Mouse (Mus musculus) spleen, postnatal 14 days (tissue): ENCODE measurements at regions not wholly inside any gene's neighbourhood (a gene's known extent, or its start where the extent isn't known, plus 50 kb on each side); places are given as distances from the start of the nearest gene placed in this dataset.

Experiments used
- DNase-seq, 2 experiments: peaks; one replicate each; pipeline ENCODE4 v3.0.0; 2021 to 2022; ENCODE audit warnings: low spot score in 2 of 2

DNA sequence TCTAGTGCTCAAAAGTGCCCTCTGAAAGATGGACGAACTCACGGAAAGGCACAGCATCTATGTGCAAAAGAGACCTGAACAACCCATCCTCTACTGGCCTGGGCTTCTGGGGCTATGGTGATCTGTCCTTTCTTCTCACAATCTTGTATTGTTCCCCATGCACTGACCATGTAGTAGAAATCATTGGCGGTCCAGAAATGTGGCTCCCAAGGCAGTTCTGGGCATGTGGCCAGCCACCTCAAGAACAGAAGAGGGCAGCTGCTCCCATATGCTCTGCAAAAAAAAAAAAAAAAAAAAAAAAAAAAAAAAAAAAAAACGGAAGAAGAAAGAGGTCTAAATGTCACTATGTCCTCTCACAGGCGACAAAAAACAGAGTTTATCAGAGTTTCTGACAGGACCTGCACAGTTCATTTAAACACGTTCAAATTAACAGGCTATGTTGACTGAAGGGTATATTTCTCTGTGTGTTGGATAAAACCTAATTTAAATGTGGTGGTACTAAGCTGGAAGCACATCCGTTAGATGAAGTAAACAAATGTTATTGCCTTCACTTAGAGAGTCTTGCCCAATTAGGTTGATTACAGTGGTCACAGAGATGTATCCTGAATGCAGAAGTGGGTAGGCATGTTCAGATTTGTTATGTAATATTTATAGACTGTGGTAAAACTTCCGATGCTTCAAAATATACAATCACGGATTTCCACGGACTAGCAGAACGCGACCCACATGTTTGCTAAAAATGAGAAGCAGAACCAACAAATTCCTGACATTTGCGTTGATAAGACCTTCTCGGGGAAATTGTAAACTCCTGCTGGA is 470.9 kb downstream of the Epha4 start:
- DNase-seq = no peak

DNA sequence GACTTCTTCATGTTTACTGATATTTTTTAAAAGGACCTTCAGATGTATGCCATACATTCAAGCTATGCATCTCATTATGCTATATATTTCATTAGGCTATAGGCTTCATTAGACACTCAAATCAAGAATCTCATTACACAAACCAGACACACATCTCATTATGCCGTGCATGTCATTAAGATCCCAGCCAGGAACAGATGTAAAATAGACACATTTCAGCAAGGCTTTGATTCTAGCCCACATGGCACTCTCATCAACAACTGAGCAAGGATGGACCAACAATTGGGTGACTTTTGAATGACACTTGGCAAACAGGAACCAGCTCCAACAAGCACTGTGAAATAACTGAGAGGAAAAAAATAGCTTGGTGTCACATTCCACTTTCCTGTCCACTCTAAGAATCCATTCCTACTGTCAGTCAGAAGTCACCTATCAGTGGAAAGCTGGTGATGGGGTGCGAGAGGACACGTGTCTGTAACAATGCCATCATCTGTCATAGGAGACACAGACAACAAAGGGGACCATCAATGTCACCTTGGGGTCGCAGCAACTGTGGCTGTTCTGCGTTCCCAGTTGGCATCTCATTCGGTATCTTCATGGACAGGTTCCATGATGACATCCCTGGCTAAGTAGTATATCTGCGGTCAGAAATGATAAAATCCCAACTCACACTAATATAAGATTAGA is 466.0 kb downstream of the Epha4 start:
- DNase-seq = no peak

DNA sequence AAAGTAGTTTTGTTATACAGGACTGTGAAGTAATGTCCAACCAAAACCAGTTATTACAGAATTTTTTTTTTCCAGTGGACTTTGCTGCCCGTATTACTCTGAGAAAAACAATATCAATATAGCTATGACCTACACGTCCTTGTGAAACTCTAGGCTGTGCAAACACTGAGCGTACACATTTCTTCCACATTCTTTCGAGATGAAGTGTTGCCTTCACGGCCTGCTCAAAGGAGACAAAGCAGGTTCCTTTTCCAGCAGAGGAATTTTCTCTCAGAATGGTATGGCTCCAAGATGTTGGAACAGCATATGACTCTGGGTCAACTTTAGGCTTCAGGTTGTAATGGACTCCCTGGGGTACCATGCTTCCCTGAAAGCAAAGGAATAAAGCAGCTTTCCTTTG is 463.6 kb downstream of the Epha4 start:
- no peak for DNase-seq

DNA sequence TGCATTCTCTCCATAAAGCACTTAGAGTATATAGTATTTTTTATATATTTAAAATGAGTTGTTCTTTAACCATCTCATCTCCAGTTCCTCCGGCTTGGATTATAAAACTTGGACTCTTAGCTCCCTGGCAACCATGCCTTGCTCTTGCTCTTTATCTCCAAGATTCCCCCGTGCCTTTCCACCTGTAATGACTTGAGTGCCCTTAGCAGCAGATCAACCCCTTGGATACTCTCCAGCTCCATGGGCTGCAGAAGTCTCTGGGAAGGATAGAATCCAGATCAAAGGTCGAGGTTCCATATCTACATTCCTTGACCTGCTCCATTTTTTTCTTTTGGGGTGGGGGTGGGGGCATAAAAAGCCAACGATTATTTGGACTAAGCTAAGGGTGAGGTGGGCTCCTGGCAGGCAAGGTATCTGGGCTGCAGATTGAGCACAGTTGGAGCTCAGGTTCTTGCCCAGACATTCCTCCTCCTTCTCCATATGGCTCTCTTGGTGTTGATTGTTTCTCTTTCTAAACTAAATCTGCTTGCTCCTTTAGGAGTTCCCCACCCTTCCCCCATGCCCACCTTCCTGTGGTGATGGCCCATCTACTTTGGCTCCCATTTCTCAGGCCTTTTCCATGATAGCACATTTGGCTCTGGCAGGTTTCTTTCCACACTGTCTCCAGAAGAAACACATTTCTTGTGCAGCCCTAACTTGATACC is 460.9 kb downstream of the Epha4 start:
- DNase-seq = no peak

DNA sequence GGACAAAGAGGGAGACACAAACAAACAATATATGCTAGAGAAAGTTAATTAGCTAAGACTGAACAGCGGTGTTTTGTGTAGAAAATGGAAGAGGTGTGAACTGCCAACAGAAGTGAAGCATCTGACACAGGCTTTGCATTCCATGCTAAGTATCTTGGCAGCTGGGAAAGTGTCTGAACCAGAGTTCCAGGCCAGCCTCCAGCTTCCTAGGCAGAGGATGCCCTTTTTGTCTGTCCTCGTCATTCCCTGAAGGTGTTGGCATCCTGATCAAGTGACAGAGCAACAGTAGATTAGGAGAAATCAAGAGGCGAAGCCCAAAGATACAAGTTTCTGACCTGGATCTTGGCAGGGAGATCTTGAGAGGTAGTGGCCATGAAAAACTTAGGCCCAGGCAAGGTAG is 452.4 kb downstream of the Epha4 start:
- DNase-seq = no peak

DNA sequence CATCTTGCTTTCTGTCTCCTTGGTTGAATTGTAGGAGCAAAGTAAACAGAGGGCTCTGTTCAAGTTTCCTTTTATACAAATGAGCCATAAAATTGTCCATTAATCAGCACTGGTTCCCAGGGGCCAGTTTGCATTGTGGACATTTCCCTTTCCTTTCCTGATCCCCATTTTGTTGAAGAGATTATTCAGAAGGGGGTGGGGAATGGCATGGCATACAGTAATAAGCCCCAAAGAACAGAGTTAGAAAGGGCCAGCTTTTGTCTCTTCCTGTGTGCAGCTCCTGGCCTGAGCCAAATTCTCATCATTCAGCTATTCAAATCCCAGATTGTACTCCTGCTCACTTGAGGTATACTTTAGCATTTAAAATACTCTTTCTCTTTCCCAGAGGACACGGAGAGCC is 441.8 kb downstream of the Epha4 start:
- no peak for DNase-seq

DNA sequence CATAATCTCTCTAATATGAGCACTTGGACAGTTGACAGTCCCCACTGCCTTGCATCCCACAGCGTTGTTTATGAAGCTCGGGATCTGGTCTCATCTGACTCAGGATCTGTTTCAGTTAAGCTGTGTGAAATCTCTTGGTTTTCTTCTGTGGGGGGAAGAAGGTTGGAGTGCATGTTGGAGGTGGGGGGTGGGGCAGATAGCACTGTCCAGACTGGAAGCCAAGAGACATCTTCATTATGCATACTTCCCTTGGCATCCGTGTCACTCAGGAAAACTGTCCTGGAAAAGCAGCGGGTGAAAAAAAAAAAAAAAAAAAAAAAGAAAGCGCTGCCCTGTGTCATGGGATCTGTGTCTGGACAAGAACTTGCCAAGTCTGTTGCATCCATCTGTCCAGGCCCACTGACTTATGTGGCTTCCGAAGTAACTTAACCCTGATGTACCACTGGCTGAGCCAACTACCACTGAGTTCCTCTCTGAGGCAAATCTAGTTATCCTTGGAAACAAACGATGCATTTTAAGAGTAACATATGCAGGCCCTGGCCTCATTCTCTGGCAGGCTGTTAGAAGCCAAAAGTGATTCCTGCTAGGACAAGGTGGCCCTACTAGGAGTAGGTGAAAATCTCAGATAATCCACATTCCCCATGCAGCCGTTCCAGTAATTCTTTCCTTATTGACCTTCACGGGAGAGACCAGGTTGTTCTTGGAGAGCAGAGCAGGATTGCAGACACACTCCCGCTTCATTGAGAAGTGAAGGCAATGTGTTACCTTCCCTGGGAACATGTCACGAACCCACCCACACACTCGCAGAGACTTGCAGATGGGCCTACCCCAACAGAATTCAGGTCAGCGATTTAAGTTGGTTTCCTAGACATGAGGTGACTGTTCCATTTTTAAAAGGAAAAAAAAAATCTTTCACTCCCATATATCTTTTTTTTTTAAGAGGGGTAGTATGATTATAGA is 439.7 kb downstream of the Epha4 start:
- no peak for DNase-seq

DNA sequence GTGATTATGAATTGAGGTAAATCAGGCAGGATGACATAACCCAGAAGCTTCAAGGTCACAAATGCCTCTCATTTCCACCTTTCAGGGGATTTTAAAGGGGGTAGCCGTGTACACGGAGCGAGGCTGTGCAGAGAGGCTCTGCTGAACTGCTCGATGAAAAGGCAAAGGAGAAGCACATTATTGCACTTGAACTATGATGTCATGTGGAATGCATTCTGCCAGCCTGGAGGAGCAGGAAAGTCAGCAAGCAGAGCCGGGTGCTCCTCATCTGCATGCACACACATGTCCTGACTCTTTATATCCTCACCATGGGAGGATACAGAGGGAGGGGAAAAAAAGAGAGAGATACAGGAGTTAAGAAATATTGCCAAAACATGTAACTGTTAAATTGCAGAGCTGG is 434.1 kb downstream of the Epha4 start:
- DNase-seq = no peak

DNA sequence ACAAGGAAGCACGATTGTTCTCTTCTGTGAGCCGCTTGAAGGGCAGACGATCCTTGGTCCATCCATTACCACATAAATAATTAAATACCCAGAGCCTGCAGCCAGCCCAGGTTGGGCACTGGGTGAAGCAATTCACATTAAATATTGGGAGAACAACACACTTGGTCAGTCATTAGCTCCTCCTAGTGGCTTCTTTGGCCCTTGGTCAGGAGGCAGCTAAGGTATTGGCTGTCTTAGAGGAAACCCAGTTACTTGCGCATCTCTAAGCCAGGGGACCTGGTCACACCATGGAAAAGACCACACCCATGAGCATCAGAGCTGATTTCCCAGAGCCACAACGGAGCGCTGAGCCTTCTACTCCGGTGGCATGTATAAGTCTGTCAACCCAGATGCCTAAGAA is 433.2 kb downstream of the Epha4 start:
- no peak for DNase-seq

DNA sequence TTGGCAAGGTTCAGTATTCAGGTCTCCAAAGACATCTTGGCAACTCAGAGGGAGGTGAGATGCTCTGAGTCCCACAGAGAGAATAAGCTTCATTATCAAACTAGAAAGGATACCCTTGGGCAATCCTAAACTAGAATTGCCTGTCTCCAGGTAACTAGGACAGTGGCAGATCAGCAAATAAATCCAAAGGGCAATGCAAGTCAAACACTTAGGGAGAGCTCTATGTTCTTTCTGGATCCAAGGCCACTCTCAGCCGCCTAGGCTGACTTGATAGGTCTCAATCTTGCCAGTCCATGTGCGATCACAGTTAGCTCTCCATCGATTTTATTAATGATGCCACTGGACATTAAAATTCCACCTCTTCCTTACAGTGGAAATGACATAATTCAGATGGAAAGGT is 432.5 kb downstream of the Epha4 start:
- no peak for DNase-seq

DNA sequence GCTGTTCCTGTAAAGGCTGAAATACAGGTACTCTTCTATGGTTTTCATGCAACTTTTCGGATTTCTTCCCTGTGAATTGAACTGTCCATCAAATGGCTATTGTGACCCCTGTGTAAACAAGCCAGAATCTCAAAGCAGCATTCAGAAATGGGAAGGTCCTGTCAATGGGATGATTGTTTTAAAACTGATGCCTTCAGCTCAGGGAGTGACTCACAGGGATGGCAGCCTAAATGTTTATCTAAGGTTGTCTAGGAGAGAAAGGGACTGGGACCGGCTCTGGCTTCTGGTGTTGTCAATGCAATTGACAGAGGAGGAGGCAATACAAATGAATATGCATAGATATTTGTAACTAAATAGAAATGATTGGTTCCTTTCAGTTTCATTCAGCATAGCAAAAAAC is 421.3 kb downstream of the Epha4 start:
- no peak for DNase-seq

DNA sequence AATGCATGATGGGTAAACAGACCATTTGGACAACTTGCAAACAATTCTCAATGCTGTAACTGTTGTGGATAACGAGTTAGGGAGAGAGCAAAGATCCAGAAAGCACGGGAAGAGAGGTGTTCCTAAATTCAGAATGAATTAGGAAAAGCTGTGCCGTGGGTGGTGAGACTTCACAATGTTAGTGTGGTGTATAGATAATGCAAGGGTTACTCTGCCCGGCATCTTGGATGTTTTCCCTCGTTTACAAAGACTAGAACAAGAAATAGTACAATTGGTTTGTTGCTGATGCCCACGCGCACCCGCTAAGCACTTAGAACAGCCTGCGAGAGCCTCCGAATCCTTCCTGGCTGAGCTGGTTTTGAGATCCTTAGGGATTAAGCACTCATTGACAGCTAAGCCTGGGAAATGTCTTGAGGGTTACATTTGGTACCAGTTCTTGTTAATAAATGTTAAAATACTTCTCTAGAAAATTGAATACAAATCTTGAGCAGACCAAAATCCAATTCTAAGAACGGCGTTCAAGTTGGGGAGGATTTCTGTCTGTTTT is 413.1 kb downstream of the Epha4 start:
- no peak for DNase-seq

DNA sequence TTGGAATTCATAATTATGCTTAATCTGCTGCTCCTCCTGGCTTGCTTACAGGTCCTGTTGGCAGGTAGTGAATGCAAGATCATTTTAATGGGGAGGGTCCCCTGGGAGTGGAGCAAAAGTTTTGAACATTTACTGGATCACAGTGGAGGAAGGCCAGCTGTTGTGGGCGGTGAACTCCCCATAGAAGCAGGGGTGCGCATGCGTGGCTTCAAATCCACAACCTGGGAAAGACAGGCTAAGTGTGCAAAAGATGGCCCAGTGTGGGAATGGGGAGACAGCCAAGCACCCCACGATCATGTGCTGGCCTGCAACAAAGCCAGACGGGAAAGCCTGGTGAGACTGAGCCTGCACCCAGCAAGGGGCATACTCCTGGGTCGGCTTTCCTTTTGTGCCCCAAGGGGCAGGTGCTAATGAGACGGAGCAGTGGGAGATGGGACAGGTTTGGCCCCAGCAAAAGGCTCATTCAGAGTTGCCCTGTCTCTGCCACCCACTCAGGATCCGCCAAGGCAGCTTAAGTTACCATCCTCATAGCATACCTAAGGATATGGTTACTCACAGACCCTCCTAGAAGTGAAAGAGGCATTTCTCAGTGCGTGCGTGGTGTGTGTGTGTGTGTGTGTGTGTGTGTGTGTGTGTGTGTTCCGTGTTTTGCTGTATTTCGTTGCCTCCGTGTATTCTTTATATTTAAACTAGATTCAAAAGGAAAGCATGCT is 412.3 kb downstream of the Epha4 start:
- no peak for DNase-seq

DNA sequence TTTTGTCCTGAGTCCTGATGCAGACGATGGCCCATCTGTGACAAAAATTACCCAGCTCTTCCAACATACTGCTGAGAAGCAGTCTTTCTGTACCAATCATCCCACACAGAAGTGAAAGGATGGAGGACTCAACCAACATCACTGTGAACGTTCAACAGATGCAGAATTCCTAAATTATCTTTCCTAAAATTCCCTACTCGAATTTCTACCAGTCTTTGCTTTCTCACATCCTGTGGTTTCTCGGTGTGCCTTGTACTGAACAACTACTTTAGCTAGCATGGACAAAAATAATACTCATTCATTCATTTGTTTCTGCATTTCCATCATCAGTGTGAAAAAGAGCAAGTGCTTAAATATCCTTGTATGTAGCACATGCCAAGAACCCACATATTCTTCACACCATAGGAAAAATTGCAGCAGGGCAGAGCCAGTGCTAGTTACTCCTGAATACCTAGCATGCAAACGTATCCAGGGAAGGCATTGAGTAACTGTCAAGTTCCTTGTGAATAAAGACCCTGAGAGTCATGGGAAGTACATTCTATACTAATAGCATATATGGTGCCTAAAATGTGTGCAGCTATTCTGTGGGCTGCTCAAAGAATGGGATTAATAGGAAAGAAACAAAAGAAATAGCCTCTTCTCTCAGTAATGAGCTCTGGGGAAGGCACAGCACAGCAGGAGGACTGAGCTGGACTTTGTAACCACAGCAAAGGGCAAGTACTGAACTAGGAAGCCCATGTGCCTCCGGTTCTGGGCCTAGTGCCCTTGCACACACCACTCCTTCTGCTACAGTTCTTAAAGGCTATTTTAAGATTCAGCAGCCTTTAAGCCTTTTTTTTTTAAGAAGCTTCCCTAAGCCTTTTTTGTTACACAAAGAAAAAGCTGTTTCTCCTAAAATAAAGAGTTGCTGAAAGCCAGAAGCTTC is 404.8 kb downstream of the Epha4 start:
- no peak for DNase-seq

DNA sequence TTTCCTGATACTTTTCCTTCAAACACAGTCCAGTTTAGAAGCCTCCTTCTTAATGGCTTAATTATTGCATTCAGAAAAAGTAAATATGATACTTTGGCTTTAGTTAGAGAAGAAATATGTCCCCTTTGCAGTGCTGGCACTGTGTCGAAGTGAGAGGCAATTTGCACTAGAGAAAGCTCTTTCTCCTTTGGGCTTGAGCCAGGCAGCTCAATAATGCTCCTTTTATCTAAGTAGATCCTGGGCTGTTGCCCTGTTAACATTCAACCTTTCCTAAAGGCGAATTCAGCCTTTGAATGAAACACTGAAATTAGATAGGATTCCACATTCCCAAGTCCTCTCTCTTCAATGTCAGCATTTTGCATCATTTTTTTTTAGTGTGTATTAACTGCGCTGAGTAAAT is 386.5 kb downstream of the Epha4 start:
- no peak for DNase-seq

DNA sequence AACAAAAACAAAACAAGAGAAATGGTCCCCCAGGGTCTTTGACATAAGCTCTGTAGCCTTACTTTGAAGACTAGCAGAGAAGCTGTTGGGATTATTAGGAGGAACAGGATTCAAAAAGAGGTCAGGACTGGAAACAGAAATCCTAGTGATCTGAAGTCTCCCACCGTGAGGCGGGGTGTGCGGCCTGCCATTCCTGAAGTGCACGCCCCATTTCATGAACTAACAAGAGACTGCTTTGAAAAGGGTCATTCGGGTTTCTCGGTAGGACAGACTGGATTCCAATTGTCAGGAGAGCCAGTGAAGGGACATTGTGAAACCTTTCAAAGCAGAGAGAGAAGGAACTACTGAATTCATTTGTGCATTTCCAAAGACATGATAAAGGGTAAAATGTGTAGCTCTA is 377.2 kb downstream of the Epha4 start:
- no peak for DNase-seq

DNA sequence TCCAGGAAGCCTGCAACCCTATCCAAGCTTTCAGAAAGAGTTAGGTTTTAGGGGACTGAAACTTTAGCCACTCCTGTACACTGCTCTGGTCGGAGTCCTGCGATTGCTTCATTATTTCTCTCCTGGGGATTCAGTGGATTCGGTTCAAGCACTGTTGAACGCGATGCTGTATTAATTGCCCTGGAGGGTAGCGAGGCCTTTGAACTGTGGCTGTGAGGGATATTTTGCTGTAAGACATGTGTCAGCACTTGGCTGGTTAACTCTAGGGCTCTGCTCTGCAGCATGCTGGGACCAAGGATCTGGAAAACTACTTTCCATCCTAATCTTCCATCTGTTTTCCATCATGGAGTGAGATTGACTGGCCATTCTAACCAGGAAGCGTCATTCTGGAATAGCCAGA is 374.0 kb downstream of the Epha4 start:
- DNase-seq = no peak

DNA sequence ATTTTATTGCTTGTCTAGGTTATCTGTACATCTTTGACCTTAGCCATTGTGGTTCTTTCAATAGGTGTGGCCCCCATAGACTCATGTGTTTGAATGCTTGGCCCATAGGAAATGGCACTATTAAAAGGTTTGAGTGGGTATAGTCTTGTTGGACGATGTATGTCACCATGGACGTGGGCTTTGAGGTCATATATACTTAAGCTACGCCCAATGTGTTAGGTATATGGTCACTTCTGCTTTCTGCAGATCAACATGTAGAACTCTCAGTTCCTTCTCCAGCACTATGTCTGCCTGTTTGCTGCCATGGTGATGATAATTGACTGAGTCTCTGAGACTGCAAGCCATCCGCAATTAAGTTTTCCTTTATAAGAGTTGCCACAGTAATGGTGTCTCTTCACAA is 366.8 kb downstream of the Epha4 start:
- no peak for DNase-seq

DNA sequence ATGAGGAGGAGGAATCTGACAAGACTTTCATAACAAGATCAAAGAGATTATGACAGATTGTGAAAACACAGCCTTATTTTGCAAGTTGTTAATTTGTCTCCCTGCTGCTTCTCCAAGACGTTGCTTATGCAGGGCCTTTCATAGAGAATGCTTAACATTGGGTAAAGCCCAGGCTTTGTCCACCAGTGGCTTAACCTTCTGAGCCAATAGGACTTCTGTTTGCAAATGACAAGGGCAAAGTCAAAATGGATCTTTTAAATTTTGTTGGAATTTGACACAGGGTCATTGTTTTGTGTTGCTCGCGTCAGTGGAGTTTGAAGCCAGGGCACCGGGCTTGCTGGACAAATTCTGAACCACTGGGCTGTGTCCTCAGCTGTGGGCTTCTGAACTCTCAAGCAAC is 346.6 kb downstream of the Epha4 start:
- no peak for DNase-seq

DNA sequence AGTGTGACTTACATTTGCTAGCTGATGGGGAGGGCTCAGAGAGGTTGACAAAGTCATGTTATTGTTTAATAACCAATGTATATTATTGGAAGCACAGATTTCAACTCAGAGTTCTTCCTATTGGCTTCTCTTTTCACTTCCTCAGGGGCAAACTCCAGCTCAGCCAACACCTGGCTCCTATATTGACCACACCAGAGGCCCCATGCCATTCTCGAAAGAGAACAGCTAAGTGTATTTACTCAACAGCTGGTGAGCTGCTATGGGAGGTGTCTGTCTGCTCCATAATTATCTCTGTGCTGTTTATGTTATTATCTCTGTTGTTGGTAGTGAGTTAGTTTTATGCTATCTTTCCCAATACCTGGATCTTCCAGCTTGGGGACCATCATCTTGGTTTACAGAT is 342.4 kb downstream of the Epha4 start:
- no peak for DNase-seq
